Mouse (Mus musculus) erythroblast, embryonic 14.5 days (primary cell): ENCODE data around the gene Fbxl19. TPM values are rescaled to one million over a fixed set of nuclear protein-coding genes. Genes with fewer than 3 reads are reported as not detected.

Experiments
- H3K27me3 ChIP-seq: 2 replicates; pipeline ENCODE4 v1.6.1; 2012; ENCODE audit warnings: inconsistent platforms; ENCODE audit not compliant: control insufficient read depth
- H3K36me3 ChIP-seq: 2 replicates; pipeline ENCODE4 v1.6.1; 2012; ENCODE audit warnings: mild to moderate bottlenecking, inconsistent platforms; ENCODE audit not compliant: control insufficient read depth
- H3K4me1 ChIP-seq: 2 replicates; pipeline ENCODE4 v1.6.1; 2012; ENCODE audit warnings: inconsistent platforms; ENCODE audit not compliant: control insufficient read depth
- H3K4me3 ChIP-seq: replicated peaks from 2 replicates; pipeline ENCODE3; 2012; ENCODE audit warnings: moderate library complexity, mild to moderate bottlenecking, inconsistent platforms
- H3K9me3 ChIP-seq: 2 replicates; pipeline ENCODE4 v1.6.1; 2012; ENCODE audit warnings: low read length, inconsistent platforms, mixed read lengths; ENCODE audit not compliant: control insufficient read depth
- GATA1 ChIP-seq: IDR thresholded peaks from 2 replicates; pipeline ENCODE4 v1.6.1; 2012; ENCODE audit warnings: low read length, inconsistent platforms, mixed read lengths
- TAL1 ChIP-seq: IDR thresholded peaks from 3 replicates; pipeline ENCODE4 v1.6.1; 2012; ENCODE audit warnings: low read length, inconsistent platforms, mixed read lengths
- polyA plus RNA-seq: library from polyadenylated mRNA; stranded (reverse); fragments of >175 nt; gene quantifications from 2 replicates; pipeline ENCODE4 v1.2.3, GENCODE M21; 2012

Gene Fbxl19
- polyA plus RNA-seq, 1 experiment: 9.9 TPM

GRCm38 (mm10) chr7:127777474-127778266 is 33.3 kb downstream of the Fbxl19 start:
- no peak for TF ChIP-seq GATA1
- no peak for TF ChIP-seq TAL1
- Histone ChIP-seq H3K27me3 (no peaks in the 10 kb centered on the region), H3K36me3 (peaks cover 46% of the 10 kb centered on the region), H3K4me3 (peak overlapping the region; percentile 78), H3K9me3 (no peaks in the 10 kb centered on the region), H3K4me1 (peaks cover 49% of the 10 kb centered on the region)

GRCm38 (mm10) chr7:127778350-127778749 is 34.0 kb downstream of the Fbxl19 start:
- no peaks in the 10 kb centered on the region for H3K27me3 ChIP-seq
- peaks cover 51% of the 10 kb centered on the region for H3K36me3 ChIP-seq
- peak overlapping the region; percentile 78 for H3K4me3 ChIP-seq
- no peaks in the 10 kb centered on the region for H3K9me3 ChIP-seq
- TF ChIP-seq GATA1 (no peak), TAL1 (no peak)
- H3K4me1 ChIP-seq: peaks cover 48% of the 10 kb centered on the region

DNA sequence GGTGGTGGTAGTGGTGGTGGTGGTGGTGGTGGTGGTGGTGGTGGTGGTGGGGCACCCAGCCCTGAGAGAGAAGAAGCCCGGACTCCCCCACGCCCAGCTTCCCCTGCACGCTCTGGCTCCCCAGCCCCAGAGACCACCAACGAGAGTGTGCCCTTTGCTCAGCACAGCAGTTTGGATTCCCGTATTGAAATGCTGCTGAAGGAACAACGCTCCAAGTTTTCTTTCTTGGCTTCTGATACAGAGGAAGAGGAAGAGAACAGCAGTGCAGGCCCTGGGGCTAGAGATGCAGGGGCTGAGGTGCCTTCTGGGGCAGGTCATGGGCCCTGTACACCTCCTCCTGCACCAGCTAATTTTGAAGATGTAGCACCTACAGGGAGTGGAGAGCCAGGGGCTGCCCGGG is 41.0 kb downstream of the Fbxl19 start, which contains the start of gene Gm49388:
TSS of gene Gm49388 (plus strand) at position 301 of the 400 bp plus-strand sequence.
- Histone ChIP-seq H3K36me3 (peaks cover 97% of the 10 kb centered on the region), H3K4me1 (peaks cover 4% of the 10 kb centered on the region), H3K4me3 (no peak within 1 kb of the TSS), H3K27me3 (no peaks in the 10 kb centered on the region), H3K9me3 (no peaks in the 10 kb centered on the region)
- no peak for TF ChIP-seq TAL1
- no peak for TF ChIP-seq GATA1

- Histone ChIP-seq H3K4me1 (peaks cover 17% of the 10 kb centered on the region), H3K4me3 (no peak overlapping the region), H3K9me3 (no peaks in the 10 kb centered on the region), H3K27me3 (no peaks in the 10 kb centered on the region), H3K36me3 (peaks cover 98% of the 10 kb centered on the region)
- TF ChIP-seq TAL1 (no peak), GATA1 (no peak)
Measured at GRCm38 (mm10) chr7:127797076-127797845, 52.9 kb downstream of the Fbxl19 start.

DNA sequence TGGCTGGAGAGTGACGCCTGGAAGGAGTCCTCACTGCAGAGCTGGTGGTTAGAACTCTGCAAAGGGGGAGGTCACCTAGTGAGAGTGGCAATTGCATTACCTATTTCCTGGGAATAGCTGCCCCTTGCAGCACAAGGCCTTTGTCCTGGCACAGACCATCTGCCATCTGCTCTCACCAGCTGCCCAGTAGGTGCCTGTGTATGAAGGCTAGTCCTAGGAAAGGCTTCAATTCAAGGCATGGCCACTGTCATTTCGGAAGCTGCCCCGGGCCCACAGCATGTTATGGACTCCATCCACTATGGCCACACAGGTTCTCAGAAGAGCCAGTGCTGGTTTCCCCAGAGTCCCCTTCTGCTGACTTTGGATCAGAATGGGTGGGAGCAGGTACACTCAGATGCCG is 54.2 kb downstream of the Fbxl19 start:
- Histone ChIP-seq H3K4me1 (peaks cover 24% of the 10 kb centered on the region), H3K4me3 (no peak overlapping the region), H3K27me3 (no peaks in the 10 kb centered on the region), H3K36me3 (peaks cover 96% of the 10 kb centered on the region), H3K9me3 (no peaks in the 10 kb centered on the region)
- TF ChIP-seq GATA1: no peak
- TF ChIP-seq TAL1: no peak

DNA sequence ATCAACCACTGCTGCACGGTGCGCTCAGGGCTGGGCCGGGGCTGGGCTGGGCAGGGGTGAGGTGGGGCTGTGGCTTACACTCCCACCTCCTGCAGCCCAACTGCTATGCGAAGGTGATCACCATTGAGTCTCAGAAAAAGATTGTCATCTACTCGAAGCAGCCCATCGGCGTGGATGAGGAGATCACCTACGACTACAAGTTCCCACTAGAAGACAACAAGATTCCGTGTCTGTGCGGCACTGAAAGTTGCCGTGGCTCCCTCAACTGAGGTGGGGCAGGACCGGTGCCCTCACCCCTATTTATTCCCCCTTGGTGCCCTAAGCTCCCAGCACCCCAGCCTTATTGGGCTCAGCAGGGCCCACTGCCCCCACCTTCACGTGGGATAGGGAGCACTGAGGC is 54.9 kb downstream of the Fbxl19 start:
- no peak overlapping the region for H3K4me3 ChIP-seq
- H3K4me1 ChIP-seq: peaks cover 30% of the 10 kb centered on the region
- H3K27me3 ChIP-seq: no peaks in the 10 kb centered on the region
- H3K9me3 ChIP-seq: no peaks in the 10 kb centered on the region
- TF ChIP-seq GATA1 (no peak), TAL1 (no peak)
- peaks cover 97% of the 10 kb centered on the region for H3K36me3 ChIP-seq

DNA sequence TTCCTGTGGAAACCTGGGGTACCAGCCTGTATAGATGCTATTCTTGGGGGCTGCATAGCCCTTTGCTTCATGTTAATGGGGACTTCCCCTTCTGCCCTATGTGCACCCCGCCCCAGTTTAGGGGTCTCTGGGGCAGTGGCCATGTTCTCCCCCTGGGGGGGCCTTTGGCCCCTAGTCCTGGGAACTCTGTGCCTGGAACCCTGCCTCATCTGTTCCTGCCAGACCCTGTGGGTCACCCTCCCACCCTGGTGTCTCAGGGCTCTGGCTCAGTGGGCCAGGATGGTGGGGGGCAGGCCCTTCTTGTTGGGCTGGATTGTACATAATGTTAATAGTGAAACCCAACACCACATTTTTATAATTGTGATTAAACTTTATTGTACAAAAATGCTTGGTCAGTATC is 55.4 kb downstream of the Fbxl19 start:
- Histone ChIP-seq H3K4me3 (no peak overlapping the region), H3K27me3 (no peaks in the 10 kb centered on the region), H3K4me1 (peaks cover 35% of the 10 kb centered on the region), H3K36me3 (peaks cover 95% of the 10 kb centered on the region), H3K9me3 (no peaks in the 10 kb centered on the region)
- TF ChIP-seq TAL1 (no peak), GATA1 (no peak)

DNA sequence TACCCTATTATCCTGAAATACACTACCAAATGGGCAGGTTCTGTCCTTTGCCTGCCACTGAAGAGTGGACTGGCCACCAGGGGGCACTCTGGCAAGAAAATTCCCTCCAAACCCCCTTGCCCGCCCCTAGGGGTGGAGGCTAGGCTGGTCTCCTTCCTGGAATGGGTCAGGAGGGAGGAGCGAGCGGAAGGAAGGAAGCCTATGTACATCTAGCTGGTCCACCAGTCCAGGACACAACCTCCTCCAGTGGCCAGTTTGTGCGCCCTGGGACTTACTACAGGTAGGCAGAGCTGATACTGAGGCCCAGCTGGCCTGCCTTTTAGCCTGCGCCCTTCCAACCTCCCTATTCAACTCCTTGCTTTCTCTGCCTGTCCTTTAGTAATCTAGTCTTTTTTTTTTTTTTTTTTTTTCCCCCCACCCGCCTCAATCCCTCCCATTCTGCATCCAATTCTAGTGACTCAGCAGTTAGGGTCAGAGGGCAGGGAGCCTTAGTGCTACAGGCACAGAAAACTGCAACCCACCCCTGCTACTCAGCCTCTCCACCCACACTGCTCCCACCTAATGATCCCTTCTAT is 56.2 kb downstream of the Fbxl19 start, which contains the start of gene Hsd3b7:
TSS of gene Hsd3b7 (plus strand) at position 170 of the 575 bp plus-strand sequence.
- Histone ChIP-seq H3K4me1 (peaks cover 43% of the 10 kb centered on the region), H3K4me3 (peak within 1 kb of the TSS; percentile 40), H3K36me3 (peaks cover 87% of the 10 kb centered on the region), H3K9me3 (no peaks in the 10 kb centered on the region), H3K27me3 (no peaks in the 10 kb centered on the region)
- TF ChIP-seq GATA1: no peak
